ENCODE assay signal across 23 mouse cellular contexts in genomic region chr8:123245543-123245942, GRCm38 (mm10). TPM values are rescaled to one million over a fixed set of nuclear protein-coding genes. Genes with fewer than 3 reads are reported as not detected.
DNase-seq lines count a peak whose midpoint lies in the region; ATAC-seq and TF ChIP-seq lines count a peak whose summit lies in the region.
"Had no signal": no experiment of that assay in that cellular context is flagged by ENCODE, and none has a peak within 500 bp of the region (broad histone marks: within the 10 kb centered on the region; RNA-seq: fewer than 3 reads in every experiment).

No protein-coding gene starts in this region.

- WGBS in liver, embryonic 12.5 days (ENCODE audit: insufficient replicate concordance), result 83% methylated on average over 12 of the region's 12 CpGs

- no peaks in the 10 kb centered on the region for H3K9me3 ChIP-seq in liver, embryonic 12.5 days (replicated peaks)
- no peaks in the 10 kb centered on the region for H3K9me3 ChIP-seq in E14TG2a.4 (ENCODE audit: low read length)
- H3K9me3 ChIP-seq: embryonic facial prominence, embryonic 13.5 days; embryonic facial prominence, embryonic 15.5 days; forebrain, embryonic 13.5 days; forebrain, embryonic 15.5 days; G1E had no signal

- no peak for TF ChIP-seq CTCF in E14TG2a.4 (conservative IDR thresholded peaks at IDR 0.05; ENCODE audit: low read length)

- no peak overlapping the region for H3K4me3 ChIP-seq in liver, embryonic 12.5 days
- peak overlapping the region; percentile 35; the same call in 1 of the 2 replicates for H3K4me3 ChIP-seq in E14TG2a.4 (replicated peaks; ENCODE audit: low read length)
- H3K4me3 ChIP-seq: embryonic facial prominence, embryonic 13.5 days; embryonic facial prominence, embryonic 15.5 days; forebrain, embryonic 13.5 days; forebrain, embryonic 15.5 days had no signal

- ATAC-seq in liver, embryonic 12.5 days, result 0 out of 2 replicates have a peak, but pooled peaks have one; percentile 10
- no peak for ATAC-seq in erythroblast, adult 5-6 weeks (replicated peaks; ENCODE audit: low FRiP score, poor library complexity, severe bottlenecking)
- ATAC-seq: forebrain, embryonic 13.5 days; forebrain, embryonic 15.5 days; forebrain, postnatal 0 days; Patski had no signal

- no peaks in the 10 kb centered on the region for H3K27me3 ChIP-seq in liver, embryonic 12.5 days (replicated peaks)
- H3K27me3 ChIP-seq in E14TG2a.4 (ENCODE audit: insufficient read depth, low read length), result no peaks in the 10 kb centered on the region
- H3K27me3 ChIP-seq: embryonic facial prominence, embryonic 13.5 days; embryonic facial prominence, embryonic 15.5 days; forebrain, embryonic 13.5 days; forebrain, embryonic 15.5 days; Patski had no signal

- DNase-seq in liver, result no peak
- peak; percentile 37 for DNase-seq in R1 (ENCODE audit: low read depth, low spot score)
- DNase-seq in lung, postnatal 36 days, result no peak
- DNase-seq: adrenal gland, adult 2 months; adrenal gland, postnatal 10 days; adrenal gland, postnatal 25 days; cerebellum, adult 11 months; cerebellum, adult 18-20 months; cerebellum, adult 8-10 months; cerebellum, adult 9-11 months; cerebellum, postnatal 14 days; cerebellum, postnatal 36 days; embryo, embryonic 11 days; forebrain, postnatal 0 days had no signal

- H3K4me2 ChIP-seq in liver, embryonic 12.5 days, result no peak overlapping the region
- H3K4me2 ChIP-seq: embryonic facial prominence, embryonic 13.5 days; embryonic facial prominence, embryonic 15.5 days; forebrain, embryonic 13.5 days; forebrain, embryonic 15.5 days had no signal

- H3K36me3 ChIP-seq in liver, embryonic 12.5 days, result peaks cover 63% of the 10 kb centered on the region
- peaks cover 86% of the 10 kb centered on the region for H3K36me3 ChIP-seq in E14TG2a.4 (ENCODE audit: insufficient read depth, low read length)

- no peaks in the 10 kb centered on the region; the same call in 1 of the 2 replicates for H3K4me1 ChIP-seq in liver, embryonic 12.5 days
- peaks cover 38% of the 10 kb centered on the region for H3K4me1 ChIP-seq in E14TG2a.4 (replicated peaks; ENCODE audit: low read depth, low read length)
- H3K4me1 ChIP-seq: embryonic facial prominence, embryonic 13.5 days; embryonic facial prominence, embryonic 15.5 days; forebrain, embryonic 13.5 days; forebrain, embryonic 15.5 days had no signal

- H3K27ac ChIP-seq in liver, embryonic 12.5 days, result no peak overlapping the region
- H3K27ac ChIP-seq: embryonic facial prominence, embryonic 13.5 days; embryonic facial prominence, embryonic 15.5 days; forebrain, embryonic 13.5 days; forebrain, embryonic 15.5 days had no signal

- no peak overlapping the region for H3K9ac ChIP-seq in liver, embryonic 12.5 days
- H3K9ac ChIP-seq: embryonic facial prominence, embryonic 13.5 days; embryonic facial prominence, embryonic 15.5 days; forebrain, embryonic 13.5 days; forebrain, embryonic 15.5 days; forebrain, postnatal 0 days had no signal

RNA-seq across cellular contexts. Expression of gene Zfp276, which starts 8.5 kb away (rescaled TPM):
- 11.3 and 11.8 TPM in 2 replicates for polyA plus RNA-seq in liver, embryonic 12.5 days (2016; fragmentation: Nextera tagmentation; extraction: Ambion mirVana)
- total RNA-seq in erythroblast, adult 5-6 weeks (2015; ENCODE audit: low replicate concordance), result 6.0 and 8.8 TPM in 2 replicates
- total RNA-seq in erythroblast, adult 5-6 weeks (2017; ENCODE audit: low replicate concordance), result 9.3 and 12.4 TPM in 2 replicates

RNA-seq across cellular contexts. Expression of gene Vps9d1, which starts 8.6 kb away (rescaled TPM):
- polyA plus RNA-seq in liver, embryonic 12.5 days (2016; fragmentation: Nextera tagmentation; extraction: Ambion mirVana), result 5.8 and 7.6 TPM in 2 replicates
- total RNA-seq in erythroblast, adult 5-6 weeks (2015; ENCODE audit: low replicate concordance), result 3.6 and 5.2 TPM in 2 replicates
- total RNA-seq in erythroblast, adult 5-6 weeks (2017; ENCODE audit: low replicate concordance), result 6.6 and 9.8 TPM in 2 replicates

RNA-seq across cellular contexts. Expression of gene Spata2l, which starts 9.5 kb away (rescaled TPM):
- 1.4 and 1.8 TPM in 2 replicates for polyA plus RNA-seq in liver, embryonic 12.5 days (2016; fragmentation: Nextera tagmentation; extraction: Ambion mirVana)
- 2.3 TPM in 1 of 2 replicates, not detected in the other for total RNA-seq in erythroblast, adult 5-6 weeks (2015; ENCODE audit: low replicate concordance)
- 0.56 and 2.0 TPM in 2 replicates for total RNA-seq in erythroblast, adult 5-6 weeks (2017; ENCODE audit: low replicate concordance)

RNA-seq across cellular contexts. Expression of gene Cdk10, which starts 20.9 kb away (rescaled TPM):
- 14.7 and 16.2 TPM in 2 replicates for polyA plus RNA-seq in liver, embryonic 12.5 days (2016; fragmentation: Nextera tagmentation; extraction: Ambion mirVana)
- total RNA-seq in erythroblast, adult 5-6 weeks (2015; ENCODE audit: low replicate concordance), result 3.1 and 5.6 TPM in 2 replicates
- 3.0 and 7.5 TPM in 2 replicates for total RNA-seq in erythroblast, adult 5-6 weeks (2017; ENCODE audit: low replicate concordance)

RNA-seq across cellular contexts. Expression of gene Spata33, which starts 32.9 kb away (rescaled TPM):
- 0.44 and 1.4 TPM in 2 replicates for polyA plus RNA-seq in liver, embryonic 12.5 days (2016; fragmentation: Nextera tagmentation; extraction: Ambion mirVana)
- not detected in 2 replicates for total RNA-seq in erythroblast, adult 5-6 weeks (2015; ENCODE audit: low replicate concordance)
- not detected in 2 replicates for total RNA-seq in erythroblast, adult 5-6 weeks (2017; ENCODE audit: low replicate concordance)
